ENCODE assay signal across 16 mouse cellular contexts in the genomic region with DNA sequence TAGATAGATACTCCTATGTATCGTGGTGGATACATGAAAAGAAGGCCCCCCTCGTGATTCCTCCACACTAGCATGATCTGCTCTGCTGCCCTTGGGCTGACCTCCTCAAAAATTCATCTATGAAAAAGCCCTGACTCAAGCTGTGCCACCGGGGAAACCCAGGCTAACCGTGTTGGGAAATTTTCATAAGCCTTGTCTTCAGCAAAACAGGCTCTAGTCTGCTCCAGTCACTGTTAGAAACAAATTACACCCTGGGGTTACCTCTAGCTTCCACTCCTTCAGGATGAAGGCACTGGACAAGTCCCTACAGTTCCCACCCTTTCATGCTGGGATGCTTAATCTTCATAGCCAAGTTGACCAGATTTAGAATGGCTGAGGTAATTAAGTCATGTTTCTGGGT.
"Had no signal": no experiment of that assay in that cellular context is flagged by ENCODE, and none has a peak within 500 bp of the region (broad histone marks: within the 10 kb centered on the region; RNA-seq: fewer than 3 reads in every experiment).

No protein-coding gene starts in this region.

- H3K9me3 ChIP-seq: neural tube, embryonic 13.5 days; neural tube, embryonic 15.5 days; stomach, embryonic 15.5 days had no signal

- H3K27ac ChIP-seq: neural tube, embryonic 13.5 days; neural tube, embryonic 15.5 days; stomach, embryonic 15.5 days; stomach, postnatal 0 days had no signal

- H3K4me1 ChIP-seq: neural tube, embryonic 15.5 days; stomach, embryonic 15.5 days had no signal

- H3K9ac ChIP-seq: neural tube, embryonic 13.5 days; neural tube, embryonic 15.5 days; stomach, embryonic 15.5 days had no signal

- H3K36me3 ChIP-seq: neural tube, embryonic 13.5 days; neural tube, embryonic 15.5 days; stomach, embryonic 15.5 days had no signal

- DNase-seq: retina, postnatal 1 day; right cerebral cortex, adult 18-20 months; right cerebral cortex, postnatal 14 days; right cerebral cortex, postnatal 25 days; right cerebral cortex, postnatal 4 days; spleen, adult 18-20 months; thymus, adult 18-20 months; thymus, adult 2 months; thymus, postnatal 14 days; thymus, postnatal 25 days; thymus, postnatal 36 days; thymus, postnatal 4 days had no signal

- H3K4me2 ChIP-seq: neural tube, embryonic 13.5 days; neural tube, embryonic 15.5 days; stomach, embryonic 15.5 days had no signal

- H3K27me3 ChIP-seq: neural tube, embryonic 13.5 days; neural tube, embryonic 15.5 days; stomach, embryonic 15.5 days had no signal

- H3K4me3 ChIP-seq: neural tube, embryonic 13.5 days; neural tube, embryonic 15.5 days; stomach, embryonic 15.5 days had no signal
